Mouse (Mus musculus): ENCODE measurements around the gene Gm21970. TPM values are rescaled to one million over a fixed set of nuclear protein-coding genes. Genes with fewer than 3 reads are reported as not detected.

The Gm21970 gene
- polyA plus RNA-seq, 1 experiment = not detected

- H3K27ac ChIP-seq (ENCODE audit: insufficient read depth, low read length) = no peak overlapping the region
- no peaks in the 10 kb centered on the region for H3K9me3 ChIP-seq (replicated peaks; ENCODE audit: control insufficient read depth, insufficient read depth, low read length, poor library complexity, severe bottlenecking)
- H3K36me3 ChIP-seq (ENCODE audit: control insufficient read depth, insufficient read depth, low read length, poor library complexity, severe bottlenecking) = no peaks in the 10 kb centered on the region; the same call in 1 of the 2 replicates
- no peaks in the 10 kb centered on the region for H3K27me3 ChIP-seq (ENCODE audit: control insufficient read depth, insufficient read depth, low read length, poor library complexity, severe bottlenecking)
- H3K4me3 ChIP-seq (ENCODE audit: low read depth, low read length) = no peak overlapping the region
- TF ChIP-seq EP300 (IDR thresholded peaks at IDR 0.05; ENCODE audit: insufficient read depth, low read depth, low read length) = no peak
- H3K9ac ChIP-seq (ENCODE audit: low read depth, poor library complexity, severe bottlenecking) = no peak overlapping the region
- H3K4me1 ChIP-seq (ENCODE audit: control insufficient read depth, insufficient read depth, low read length) = peaks cover 2% of the 10 kb centered on the region
Observed at GRCm38 (mm10) chr16:91380151-91380550, 11.4 kb upstream of the Gm21970 start.

- Histone ChIP-seq H3K27ac (ENCODE audit: insufficient read depth, low read length) (no peak overlapping the region), H3K9ac (ENCODE audit: low read depth, poor library complexity, severe bottlenecking) (no peak overlapping the region), H3K9me3 (replicated peaks; ENCODE audit: control insufficient read depth, insufficient read depth, low read length, poor library complexity, severe bottlenecking) (no peaks in the 10 kb centered on the region), H3K4me1 (ENCODE audit: control insufficient read depth, insufficient read depth, low read length) (peaks cover 2% of the 10 kb centered on the region), H3K36me3 (ENCODE audit: control insufficient read depth, insufficient read depth, low read length, poor library complexity, severe bottlenecking) (no peaks in the 10 kb centered on the region; the same call in 1 of the 2 replicates), H3K4me3 (ENCODE audit: low read depth, low read length) (no peak overlapping the region), H3K27me3 (ENCODE audit: control insufficient read depth, insufficient read depth, low read length, poor library complexity, severe bottlenecking) (no peaks in the 10 kb centered on the region)
- no peak for TF ChIP-seq CTCF (IDR thresholded peaks at IDR 0.05; ENCODE audit: low read depth, low read length)
- TF ChIP-seq POLR2A (IDR thresholded peaks at IDR 0.05; ENCODE audit: insufficient read depth, low read length) = no peak
- TF ChIP-seq EP300 (IDR thresholded peaks at IDR 0.05; ENCODE audit: insufficient read depth, low read depth, low read length) = no peak
Observed at GRCm38 (mm10) chr16:91381606-91382005, 9.9 kb upstream of the Gm21970 start.

GRCm38 (mm10) chr16:91382261-91382790 is 9.2 kb upstream of the Gm21970 start:
- no peak overlapping the region for H3K4me3 ChIP-seq (ENCODE audit: low read depth, low read length)
- H3K27me3 ChIP-seq (ENCODE audit: control insufficient read depth, insufficient read depth, low read length, poor library complexity, severe bottlenecking) = no peaks in the 10 kb centered on the region
- H3K4me1 ChIP-seq (ENCODE audit: control insufficient read depth, insufficient read depth, low read length) = peaks cover 2% of the 10 kb centered on the region
- no peaks in the 10 kb centered on the region; the same call in 1 of the 2 replicates for H3K36me3 ChIP-seq (ENCODE audit: control insufficient read depth, insufficient read depth, low read length, poor library complexity, severe bottlenecking)
- TF ChIP-seq EP300 (IDR thresholded peaks at IDR 0.05; ENCODE audit: insufficient read depth, low read depth, low read length) (no peak), CTCF (IDR thresholded peaks at IDR 0.05; ENCODE audit: low read depth, low read length) (no peak), POLR2A (IDR thresholded peaks at IDR 0.05; ENCODE audit: insufficient read depth, low read length) (no peak)
- H3K9me3 ChIP-seq (replicated peaks; ENCODE audit: control insufficient read depth, insufficient read depth, low read length, poor library complexity, severe bottlenecking) = no peaks in the 10 kb centered on the region
- H3K27ac ChIP-seq (ENCODE audit: insufficient read depth, low read length) = no peak overlapping the region
- H3K9ac ChIP-seq (ENCODE audit: low read depth, poor library complexity, severe bottlenecking) = no peak overlapping the region

GRCm38 (mm10) chr16:91384221-91384620 is 7.3 kb upstream of the Gm21970 start:
- no peaks in the 10 kb centered on the region for H3K27me3 ChIP-seq (ENCODE audit: control insufficient read depth, insufficient read depth, low read length, poor library complexity, severe bottlenecking)
- no peak overlapping the region for H3K9ac ChIP-seq (ENCODE audit: low read depth, poor library complexity, severe bottlenecking)
- no peak overlapping the region for H3K4me3 ChIP-seq (ENCODE audit: low read depth, low read length)
- H3K9me3 ChIP-seq (replicated peaks; ENCODE audit: control insufficient read depth, insufficient read depth, low read length, poor library complexity, severe bottlenecking) = no peaks in the 10 kb centered on the region
- TF ChIP-seq POLR2A (IDR thresholded peaks at IDR 0.05; ENCODE audit: insufficient read depth, low read length) = no peak
- no peak for TF ChIP-seq EP300 (IDR thresholded peaks at IDR 0.05; ENCODE audit: insufficient read depth, low read depth, low read length)
- TF ChIP-seq CTCF (IDR thresholded peaks at IDR 0.05; ENCODE audit: low read depth, low read length) = no peak
- H3K27ac ChIP-seq (ENCODE audit: insufficient read depth, low read length) = no peak overlapping the region
- H3K36me3 ChIP-seq (ENCODE audit: control insufficient read depth, insufficient read depth, low read length, poor library complexity, severe bottlenecking) = no peaks in the 10 kb centered on the region; the same call in 1 of the 2 replicates
- peaks cover 2% of the 10 kb centered on the region for H3K4me1 ChIP-seq (ENCODE audit: control insufficient read depth, insufficient read depth, low read length)

GRCm38 (mm10) chr16:91385621-91386020 is 5.9 kb upstream of the Gm21970 start:
- Histone ChIP-seq H3K27me3 (ENCODE audit: control insufficient read depth, insufficient read depth, low read length, poor library complexity, severe bottlenecking) (no peaks in the 10 kb centered on the region), H3K9me3 (replicated peaks; ENCODE audit: control insufficient read depth, insufficient read depth, low read length, poor library complexity, severe bottlenecking) (no peaks in the 10 kb centered on the region), H3K9ac (ENCODE audit: low read depth, poor library complexity, severe bottlenecking) (no peak overlapping the region), H3K36me3 (ENCODE audit: control insufficient read depth, insufficient read depth, low read length, poor library complexity, severe bottlenecking) (no peaks in the 10 kb centered on the region; the same call in 1 of the 2 replicates), H3K27ac (ENCODE audit: insufficient read depth, low read length) (no peak overlapping the region), H3K4me1 (ENCODE audit: control insufficient read depth, insufficient read depth, low read length) (peaks cover 2% of the 10 kb centered on the region), H3K4me3 (ENCODE audit: low read depth, low read length) (no peak overlapping the region)
- TF ChIP-seq POLR2A (IDR thresholded peaks at IDR 0.05; ENCODE audit: insufficient read depth, low read length) = no peak
- TF ChIP-seq CTCF (IDR thresholded peaks at IDR 0.05; ENCODE audit: low read depth, low read length) = no peak
- no peak for TF ChIP-seq EP300 (IDR thresholded peaks at IDR 0.05; ENCODE audit: insufficient read depth, low read depth, low read length)

- TF ChIP-seq POLR2A (IDR thresholded peaks at IDR 0.05; ENCODE audit: insufficient read depth, low read length) = no peak
- TF ChIP-seq EP300 (IDR thresholded peaks at IDR 0.05; ENCODE audit: insufficient read depth, low read depth, low read length) = no peak
- no peak for TF ChIP-seq CTCF (IDR thresholded peaks at IDR 0.05; ENCODE audit: low read depth, low read length)
- Histone ChIP-seq H3K9ac (ENCODE audit: low read depth, poor library complexity, severe bottlenecking) (no peak overlapping the region), H3K4me3 (ENCODE audit: low read depth, low read length) (no peak overlapping the region), H3K9me3 (replicated peaks; ENCODE audit: control insufficient read depth, insufficient read depth, low read length, poor library complexity, severe bottlenecking) (no peaks in the 10 kb centered on the region), H3K36me3 (ENCODE audit: control insufficient read depth, insufficient read depth, low read length, poor library complexity, severe bottlenecking) (no peaks in the 10 kb centered on the region; the same call in 1 of the 2 replicates), H3K4me1 (ENCODE audit: control insufficient read depth, insufficient read depth, low read length) (no peaks in the 10 kb centered on the region), H3K27ac (ENCODE audit: insufficient read depth, low read length) (no peak overlapping the region), H3K27me3 (ENCODE audit: control insufficient read depth, insufficient read depth, low read length, poor library complexity, severe bottlenecking) (no peaks in the 10 kb centered on the region)
Observed at GRCm38 (mm10) chr16:91386419-91387120, 5.0 kb upstream of the Gm21970 start.

All from ES-Bruce4 (cell line).